Mouse (Mus musculus) forebrain, embryonic 15.5 days (tissue): ENCODE measurements at regions not wholly inside any gene's neighbourhood (a gene's known extent, or its start where the extent isn't known, plus 50 kb on each side); places are given as distances from the start of the nearest gene placed in this dataset.

Experiments
- ATAC-seq: fragments of 200-750 bp; cut with Nextera tagmentation; replicated peaks from 2 replicates; pipeline ENCODE4 v1.8.0; 2017; ENCODE audit warnings: mild to moderate bottlenecking, moderate TSS enrichment, moderate library complexity
- H3K27ac ChIP-seq: fragments of 300-500 bp; sonication (generic); replicated peaks from 2 replicates; pipeline ENCODE4 v1.5.1; 2015; ENCODE audit warnings: mild to moderate bottlenecking, inconsistent platforms
- H3K27me3 ChIP-seq: fragments of 300-500 bp; sonication (generic); 2 replicates; pipeline ENCODE4 v1.6.1; 2015; ENCODE audit warnings: inconsistent platforms
- H3K36me3 ChIP-seq: fragments of 300-500 bp; sonication (generic); 2 replicates; pipeline ENCODE4 v1.6.1; 2015; ENCODE audit warnings: mild to moderate bottlenecking, inconsistent platforms
- H3K4me1 ChIP-seq: fragments of 300-500 bp; sonication (generic); 2 replicates; pipeline ENCODE4 v1.6.1; 2015; ENCODE audit warnings: inconsistent platforms
- H3K4me2 ChIP-seq: fragments of 300-500 bp; sonication (generic); replicated peaks from 2 replicates; pipeline ENCODE4 v1.6.1; 2015; ENCODE audit warnings: mild to moderate bottlenecking, inconsistent platforms
- H3K4me3 ChIP-seq: fragments of 300-500 bp; sonication (generic); 2 replicates; pipeline ENCODE4 v1.5.1; 2015; ENCODE audit warnings: mild to moderate bottlenecking, inconsistent platforms
- H3K9ac ChIP-seq: fragments of 300-500 bp; sonication (generic); replicated peaks from 2 replicates; pipeline ENCODE4 v1.6.1; 2015; ENCODE audit warnings: mild to moderate bottlenecking, inconsistent platforms
- H3K9me3 ChIP-seq: fragments of 300-500 bp; sonication (generic); 2 replicates; pipeline ENCODE4 v1.6.1; 2016; ENCODE audit warnings: inconsistent platforms
- WGBS: fragments of 180-500 bp; shearing (Covaris S2); methylation state at CpG from one replicate; pipeline ENCODE4 v1.1.7; 2015; ENCODE audit warnings: mixed read lengths; 5-methylcytosine and 5-hydroxymethylcytosine counted together

- Histone ChIP-seq H3K4me1 (no peaks in the 10 kb centered on the region), H3K4me2 (no peak overlapping the region), H3K9ac (no peak overlapping the region), H3K4me3 (no peak overlapping the region), H3K27me3 (no peaks in the 10 kb centered on the region), H3K36me3 (no peaks in the 10 kb centered on the region), H3K27ac (no peak overlapping the region), H3K9me3 (no peaks in the 10 kb centered on the region)
- 0 out of 2 replicates have a peak, but pooled peaks have one; percentile 41 for ATAC-seq
- WGBS: 42% methylated on average over 3 of the region's 3 CpGs
Observed at GRCm38 (mm10) chr8:37345051-37345450, 351.6 kb downstream of the AI429214 start.

GRCm38 (mm10) chr8:37347149-37347548, 353.7 kb downstream of the AI429214 start:
- no peak overlapping the region for H3K27ac ChIP-seq
- no peaks in the 10 kb centered on the region for H3K36me3 ChIP-seq
- H3K9ac ChIP-seq: no peak overlapping the region
- H3K4me1 ChIP-seq: no peaks in the 10 kb centered on the region
- no peaks in the 10 kb centered on the region for H3K27me3 ChIP-seq
- no peaks in the 10 kb centered on the region for H3K9me3 ChIP-seq
- 0 out of 2 replicates have a peak, but pooled peaks have one; percentile 41 for ATAC-seq
- H3K4me3 ChIP-seq: no peak overlapping the region
- H3K4me2 ChIP-seq: no peak overlapping the region
- WGBS: 56% methylated on average over 6 of the region's 6 CpGs
